Comparison of ENCODE assay signal across 9 mouse cellular contexts in the genomic region with DNA sequence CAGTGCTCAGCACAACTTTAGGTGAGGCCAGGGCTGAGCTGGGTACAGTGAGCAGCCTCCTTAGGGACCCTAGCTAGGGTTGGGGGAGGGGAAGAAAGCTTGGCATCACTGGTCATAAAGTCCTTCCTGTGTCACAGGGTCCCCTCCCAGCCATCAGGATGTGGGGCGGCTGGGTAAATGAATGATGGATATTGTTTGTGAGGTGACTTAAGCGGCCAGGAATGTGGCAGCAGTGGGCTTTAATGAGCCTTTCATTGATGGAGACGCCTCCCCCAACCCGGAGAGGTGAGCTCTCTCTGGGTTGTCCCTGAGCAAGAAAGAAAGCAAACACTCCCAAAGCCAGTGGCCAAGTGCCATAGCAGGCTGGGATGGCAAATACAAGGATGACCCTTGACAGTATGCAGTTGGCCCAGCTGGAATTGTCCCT. TPM values are rescaled to one million over a fixed set of nuclear protein-coding genes. Genes with fewer than 3 reads are reported as not detected.
DNase-seq lines count a peak whose midpoint lies in the region; ATAC-seq lines count a peak whose summit lies in the region.
"Had no signal": no experiment of that assay in that cellular context is flagged by ENCODE, and none has a peak within 500 bp of the region (broad histone marks: within the 10 kb centered on the region; RNA-seq: fewer than 3 reads in every experiment).

No protein-coding gene starts in this region.

- no peak overlapping the region for H3K4me3 ChIP-seq in limb, embryonic 11.5 days (ENCODE audit: low read depth, low read length)
- H3K4me3 ChIP-seq in neural tube, embryonic 11.5 days (ENCODE audit: low read depth, low read length) = no peak overlapping the region

- peaks cover 34% of the 10 kb centered on the region for H3K4me1 ChIP-seq in limb, embryonic 11.5 days (ENCODE audit: control insufficient read depth, insufficient read depth, low read length)
- peaks cover 33% of the 10 kb centered on the region for H3K4me1 ChIP-seq in neural tube, embryonic 11.5 days (ENCODE audit: control insufficient read depth, insufficient read depth, low read length)

- peak overlapping the region; percentile 46 for H3K9ac ChIP-seq in limb, embryonic 11.5 days (ENCODE audit: low read length)
- H3K9ac ChIP-seq in neural tube, embryonic 11.5 days (ENCODE audit: low read length) = peak overlapping the region; percentile 15; the same call in 1 of the 2 replicates

- peak; percentile 89 for ATAC-seq in limb, embryonic 11.5 days (ENCODE audit: insufficient number of reproducible peaks, low FRiP score, low TSS enrichment, low read depth)
- ATAC-seq in neural tube, embryonic 11.5 days (ENCODE audit: insufficient read depth, low FRiP score, low TSS enrichment) = no peak
- ATAC-seq in cerebellum, adult (ENCODE audit: insufficient number of reproducible peaks, low FRiP score, low TSS enrichment) = no peak

- H3K27ac ChIP-seq in limb, embryonic 11.5 days (replicated peaks; ENCODE audit: low read depth, low read length) = peak overlapping the region; percentile 93
- H3K27ac ChIP-seq in neural tube, embryonic 11.5 days (ENCODE audit: low read depth, low read length) = peak overlapping the region; percentile 56; the same call in 1 of the 2 replicates

- intact Hi-C loops in heart, postnatal 25 days (cut with DNase I) = loop anchor here (5.0 kb wide), 1 partner anchor 33 kb away; no protein-coding TSS in a partner anchor

- WGBS in limb, embryonic 11.5 days = 5% methylated on average over 4 of the region's 4 CpGs
- 4% methylated on average over 4 of the region's 4 CpGs for WGBS in neural tube, embryonic 11.5 days

- peak; percentile 29 for DNase-seq in urinary bladder, postnatal 14 days (ENCODE audit: low spot score)
- no peak for DNase-seq in urinary bladder, postnatal 10 days (ENCODE audit: low spot score)
- peak; percentile 40 for DNase-seq in heart, postnatal 25 days (ENCODE audit: low spot score)
- DNase-seq in limb, embryonic 11.5 days (ENCODE audit: low spot score) = peak; percentile 76
- peak; percentile 47 for DNase-seq in neural tube, embryonic 11.5 days (ENCODE audit: low spot score)
- no peak for DNase-seq in adipocyte (ENCODE audit: low spot score)
- DNase-seq in frontal cortex, postnatal 25 days (ENCODE audit: low spot score in 2 of 2) = no peak

- no peaks in the 10 kb centered on the region for H3K9me3 ChIP-seq in limb, embryonic 11.5 days (ENCODE audit: control insufficient read depth, low read length)
- no peaks in the 10 kb centered on the region for H3K9me3 ChIP-seq in neural tube, embryonic 11.5 days (ENCODE audit: control insufficient read depth, low read length)

- no peaks in the 10 kb centered on the region for H3K27me3 ChIP-seq in limb, embryonic 11.5 days (ENCODE audit: control insufficient read depth, insufficient read depth, low read length)
- no peaks in the 10 kb centered on the region for H3K27me3 ChIP-seq in neural tube, embryonic 11.5 days (ENCODE audit: control insufficient read depth, insufficient read depth, low read length)

- H3K36me3 ChIP-seq in limb, embryonic 11.5 days (ENCODE audit: control insufficient read depth, insufficient read depth, low read length) = 0 out of 2 replicates have a peak, but pooled peaks cover 3% of the 10 kb centered on the region
- no peaks in the 10 kb centered on the region for H3K36me3 ChIP-seq in neural tube, embryonic 11.5 days (ENCODE audit: control insufficient read depth, insufficient read depth, low read length)

- H3K4me2 ChIP-seq in limb, embryonic 11.5 days (ENCODE audit: low read depth, severe bottlenecking) = peak overlapping the region; percentile 34; the same call in 1 of the 2 replicates
- no peak overlapping the region; the same call in 1 of the 2 replicates for H3K4me2 ChIP-seq in neural tube, embryonic 11.5 days (ENCODE audit: low read depth)

RNA-seq across cellular contexts. Expression of gene Actn4, which starts 38.3 kb away (rescaled TPM):
- 100 to 1,000 TPM in 1 of 2 experiments, 10 to 100 TPM in 1; 77.0 to 101 TPM for total RNA-seq in heart, postnatal 25 days (2021)
- 208 and 213 TPM in 2 replicates for polyA plus RNA-seq in limb, embryonic 11.5 days (2014; fragmentation: Nextera tagmentation; extraction: Ambion mirVana)
- 193 and 201 TPM in 2 replicates for polyA plus RNA-seq in neural tube, embryonic 11.5 days (2014; fragmentation: Nextera tagmentation; extraction: Ambion mirVana)

RNA-seq across cellular contexts. Expression of gene Capn12, which starts 42.7 kb away (rescaled TPM):
- under 1 TPM; 0.08 to 0.22 TPM for total RNA-seq in heart, postnatal 25 days (2021)
- 0.59 and 0.62 TPM in 2 replicates for polyA plus RNA-seq in limb, embryonic 11.5 days (2014; fragmentation: Nextera tagmentation; extraction: Ambion mirVana)
- polyA plus RNA-seq in neural tube, embryonic 11.5 days (2014; fragmentation: Nextera tagmentation; extraction: Ambion mirVana) = 0.21 and 0.39 TPM in 2 replicates
- total RNA-seq: neutrophil, adult 5-6 weeks had no signal

RNA-seq across cellular contexts. Expression of gene Eif3k, which starts 57.8 kb away (rescaled TPM):
- total RNA-seq in heart, postnatal 25 days (2021) = 100 to 1,000 TPM; 148 to 164 TPM
- polyA plus RNA-seq in limb, embryonic 11.5 days (2014; fragmentation: Nextera tagmentation; extraction: Ambion mirVana) = 463 and 476 TPM in 2 replicates
- polyA plus RNA-seq in neural tube, embryonic 11.5 days (2014; fragmentation: Nextera tagmentation; extraction: Ambion mirVana) = 383 and 388 TPM in 2 replicates

RNA-seq across cellular contexts. Expression of gene Map4k1, which starts 58.0 kb away (rescaled TPM):
- 1 to 10 TPM in 1 of 2 experiments, under 1 TPM in 1; 0.44 to 1.3 TPM for total RNA-seq in heart, postnatal 25 days (2021)
- 10.5 and 12.1 TPM in 2 replicates for polyA plus RNA-seq in limb, embryonic 11.5 days (2014; fragmentation: Nextera tagmentation; extraction: Ambion mirVana)
- 4.6 and 6.2 TPM in 2 replicates for polyA plus RNA-seq in neural tube, embryonic 11.5 days (2014; fragmentation: Nextera tagmentation; extraction: Ambion mirVana)

Comparison
In these comparisons a context has a peak if more than half of its experiments do, and no peak if none do; other contexts are left out.
1. DNase-seq: peak in urinary bladder, postnatal 14 days (single experiment), heart, postnatal 25 days (single experiment), limb, embryonic 11.5 days (single experiment) and neural tube, embryonic 11.5 days (single experiment); none in urinary bladder, postnatal 10 days (single experiment), adipocyte (single experiment) and frontal cortex, postnatal 25 days (0 of 2).